Mouse (Mus musculus) cerebellum, adult 8-10 months (tissue): ENCODE results near the gene Gm20388.

ENCODE experiments used
- DNase-seq: peaks from one replicate; pipeline ENCODE4 v3.0.0; 2022

Gene Gm20388

DNA sequence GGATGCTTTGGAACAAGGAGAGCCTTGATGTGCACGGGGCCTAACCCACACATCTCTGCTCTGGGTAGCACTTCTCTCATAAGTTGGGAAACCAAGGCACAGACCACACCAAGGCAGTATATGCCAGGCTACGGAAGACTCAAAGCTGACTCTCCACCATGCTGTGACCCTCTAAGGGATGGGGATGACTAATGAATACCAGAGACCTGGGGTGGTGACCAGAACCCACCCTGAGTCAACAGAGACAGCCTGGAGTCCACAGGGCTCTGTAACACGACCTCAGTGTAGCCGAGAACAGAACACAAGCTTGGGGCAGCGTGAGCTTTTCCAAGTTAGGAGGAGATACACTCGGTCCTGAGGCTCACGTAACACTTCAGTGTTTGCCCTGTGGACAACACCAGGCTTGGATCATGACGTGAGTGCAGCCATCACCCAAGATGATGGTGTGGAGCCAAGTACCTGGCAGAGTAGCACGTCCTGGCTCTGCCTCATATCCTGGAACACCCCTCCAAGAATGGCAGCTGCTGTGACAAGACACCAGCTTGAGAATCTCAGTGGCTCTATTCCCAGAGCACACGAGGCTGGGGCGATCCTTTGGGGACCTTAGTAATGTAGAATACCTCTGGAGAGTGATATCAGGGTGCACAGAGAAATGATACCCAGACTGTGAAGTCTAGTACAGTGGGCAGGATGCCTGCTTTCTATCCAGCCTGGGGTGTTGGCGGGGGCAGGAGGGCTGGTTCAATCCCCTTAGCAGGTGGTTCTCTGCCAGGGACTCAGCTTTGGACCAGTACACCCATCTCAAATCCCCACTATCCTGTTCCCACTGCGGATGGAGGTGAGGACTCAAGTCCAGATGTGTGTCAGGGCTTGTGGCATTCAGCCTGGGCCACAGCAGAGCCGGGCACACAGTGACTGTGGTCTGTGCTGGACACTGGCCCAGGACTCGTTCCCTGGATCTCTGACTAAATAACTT lies 1979.5 kb downstream of the Gm20388 start:
- peak; percentile 32 for DNase-seq

GRCm38 (mm10) chr8:121892875-121893274 lies 1982.2 kb downstream of the Gm20388 start:
- DNase-seq, result peak; percentile 16

- DNase-seq, result no peak
These were observed 1985.3 kb downstream of the Gm20388 start for GRCm38 (mm10) chr8:121895910-121896309.

- no peak for DNase-seq
These were observed 1986.0 kb downstream of the Gm20388 start for GRCm38 (mm10) chr8:121896476-121897145.

DNA sequence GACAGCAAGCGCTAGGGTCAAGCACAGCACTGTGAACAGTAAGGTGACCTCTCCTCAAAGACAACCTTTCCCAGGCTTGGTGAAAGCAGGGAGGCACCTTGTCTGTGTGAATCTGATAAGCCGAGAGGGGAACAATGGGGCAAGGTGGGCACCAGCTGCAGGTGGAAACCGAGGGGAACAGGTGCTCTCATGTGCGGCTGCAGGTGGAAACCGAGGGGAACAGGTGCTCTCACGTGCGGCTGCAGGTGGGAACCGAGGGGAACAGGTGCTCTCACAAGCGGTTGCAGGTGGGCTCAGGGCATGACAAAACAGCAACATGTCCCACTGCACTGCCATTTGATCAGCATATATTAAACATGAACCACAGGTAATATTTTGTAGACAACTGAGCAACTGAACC lies 1986.6 kb downstream of the Gm20388 start:
- DNase-seq, result no peak

DNA sequence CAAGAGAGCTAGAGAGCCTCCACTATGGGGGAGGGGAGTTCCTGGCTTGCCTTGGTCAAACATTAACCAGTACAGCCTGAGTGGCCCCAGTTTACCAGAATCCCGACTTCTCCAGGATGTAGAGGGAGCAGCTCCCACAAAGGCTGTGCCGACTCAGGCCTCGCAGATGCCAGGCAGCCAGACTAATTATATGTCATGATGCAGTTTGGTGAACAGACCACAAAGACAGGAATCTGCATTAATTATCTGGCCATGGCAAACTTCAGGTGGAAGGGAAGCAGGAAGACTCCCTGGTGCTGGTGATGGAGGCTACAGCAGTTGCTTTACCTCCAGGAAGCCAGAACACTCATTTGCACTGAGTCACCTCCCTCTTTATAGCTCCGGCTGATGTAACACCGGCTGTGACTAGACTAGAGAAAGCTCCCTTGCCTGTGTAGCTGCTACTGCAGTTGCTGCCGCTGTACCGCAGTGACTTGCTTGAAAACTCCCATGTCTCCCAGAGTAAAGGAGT lies 1987.3 kb downstream of the Gm20388 start:
- DNase-seq, result peak; percentile 38

DNA sequence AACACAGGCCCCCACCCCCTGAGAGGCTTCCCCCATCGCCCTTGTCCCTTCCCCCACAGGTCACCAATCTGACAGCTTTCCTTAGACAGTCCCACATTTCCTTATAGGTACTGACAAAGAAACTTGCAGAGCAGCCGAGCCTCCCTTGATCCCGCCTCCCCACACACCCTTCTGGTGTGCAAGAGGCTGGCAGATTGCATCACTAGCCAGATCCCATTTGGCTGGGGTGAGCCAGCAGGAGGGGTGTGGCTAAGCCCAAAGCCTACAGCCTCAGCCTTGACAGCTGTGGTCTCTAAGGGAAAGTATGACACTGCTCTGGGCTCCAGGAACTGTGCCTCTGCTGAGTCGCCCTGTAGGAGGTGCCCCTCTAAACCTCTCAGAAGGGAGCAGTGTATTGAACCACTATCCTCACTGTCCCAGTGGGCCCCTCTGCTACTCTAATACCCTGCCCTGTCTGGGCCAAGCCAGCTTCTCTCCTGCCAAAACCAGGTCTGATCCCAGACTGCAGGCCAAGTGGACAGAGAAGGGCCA lies 1987.8 kb downstream of the Gm20388 start:
- DNase-seq, result peak; percentile 59

GRCm38 (mm10) chr8:121899180-121900044 lies 1988.8 kb downstream of the Gm20388 start:
- peak; percentile 26 for DNase-seq

DNA sequence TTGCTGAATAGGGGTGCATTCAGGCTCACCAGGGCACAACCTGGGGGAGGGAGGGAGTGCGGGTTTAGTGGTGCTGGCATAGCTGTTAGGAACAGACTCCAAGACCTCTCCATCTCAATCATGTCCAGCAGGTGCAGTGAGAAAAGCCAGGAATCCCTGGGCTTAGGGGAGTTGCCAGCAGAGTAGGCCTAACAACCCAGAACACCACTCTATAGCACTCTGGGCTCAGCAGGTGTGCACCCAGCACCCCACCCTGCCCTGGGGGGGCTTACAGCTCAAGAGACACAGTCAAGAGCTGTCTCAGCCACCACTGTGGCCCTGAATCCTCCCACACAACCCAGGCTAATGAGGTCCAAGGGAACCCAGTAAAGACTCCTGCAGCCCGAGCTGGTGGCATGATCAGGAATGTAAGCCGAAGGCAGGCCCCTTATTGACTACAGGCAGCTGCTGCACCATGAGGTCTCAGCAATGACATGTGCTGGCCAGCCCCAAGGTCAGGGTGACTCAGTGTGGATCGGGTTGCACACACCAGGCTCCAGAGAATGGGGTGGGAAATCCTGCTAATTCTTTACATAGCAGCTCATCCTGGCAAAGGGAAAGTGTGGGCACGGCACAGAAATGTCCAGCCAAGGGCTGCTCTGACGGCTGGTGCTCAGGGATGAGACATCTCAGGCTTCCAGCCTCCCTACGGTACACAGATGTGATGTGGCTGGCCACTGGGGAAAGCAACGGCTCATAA lies 1991.0 kb downstream of the Gm20388 start:
- peak; percentile 28 for DNase-seq

DNA sequence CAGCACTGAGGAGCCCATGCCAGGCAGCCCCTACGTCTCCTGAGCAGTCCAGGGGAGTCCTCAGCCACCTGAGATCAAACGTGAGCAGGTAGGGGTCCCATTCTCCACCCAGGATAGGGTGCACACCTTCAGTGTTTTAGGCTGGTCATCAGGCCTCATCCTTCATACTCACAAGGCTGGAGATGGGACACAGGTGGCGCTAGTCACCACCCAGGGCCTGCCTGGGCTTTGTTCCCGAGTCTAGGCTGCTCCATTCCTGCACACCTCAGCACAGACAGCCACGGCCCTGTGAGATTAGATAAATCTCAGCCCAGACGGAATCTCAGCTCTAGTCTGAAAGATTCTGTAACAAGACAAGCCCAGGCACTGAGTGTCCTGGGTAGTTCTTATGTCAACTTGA lies 1993.3 kb downstream of the Gm20388 start:
- DNase-seq, result peak; percentile 69

DNA sequence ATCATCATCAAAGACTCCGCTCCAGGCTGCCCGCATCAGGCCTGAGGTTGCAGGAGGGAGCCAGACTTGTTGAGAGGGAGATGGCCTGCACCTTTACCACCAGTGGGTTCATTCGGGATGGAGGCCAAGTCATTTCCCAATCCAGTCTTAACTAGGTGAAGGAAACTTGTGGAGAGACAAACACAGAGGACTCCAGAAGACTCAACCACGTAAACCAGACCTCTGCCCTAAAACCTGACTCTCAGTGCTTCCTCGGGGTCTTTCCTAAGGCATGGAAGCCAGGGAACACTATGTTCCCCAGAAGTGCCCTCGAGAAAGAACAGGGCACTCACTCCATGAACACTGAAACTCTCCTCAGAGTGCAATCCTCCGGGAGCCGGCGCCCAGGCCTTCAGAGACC lies 1994.4 kb downstream of the Gm20388 start:
- DNase-seq, result peak; percentile 25

- peak; percentile 23 for DNase-seq
These were observed 1994.8 kb downstream of the Gm20388 start for GRCm38 (mm10) chr8:121905420-121905819.

- DNase-seq, result peak; percentile 17
These were observed 1995.2 kb downstream of the Gm20388 start for GRCm38 (mm10) chr8:121905864-121906263.

- DNase-seq, result peak; percentile 42
These were observed 1996.2 kb downstream of the Gm20388 start for GRCm38 (mm10) chr8:121906542-121907512.

- DNase-seq, result peak; percentile 96
These were observed 1997.1 kb downstream of the Gm20388 start, which contains the start of gene Slc7a5 for GRCm38 (mm10) chr8:121907587-121908248. TSS of gene Slc7a5 (minus strand) at chr8:121907694.

DNA sequence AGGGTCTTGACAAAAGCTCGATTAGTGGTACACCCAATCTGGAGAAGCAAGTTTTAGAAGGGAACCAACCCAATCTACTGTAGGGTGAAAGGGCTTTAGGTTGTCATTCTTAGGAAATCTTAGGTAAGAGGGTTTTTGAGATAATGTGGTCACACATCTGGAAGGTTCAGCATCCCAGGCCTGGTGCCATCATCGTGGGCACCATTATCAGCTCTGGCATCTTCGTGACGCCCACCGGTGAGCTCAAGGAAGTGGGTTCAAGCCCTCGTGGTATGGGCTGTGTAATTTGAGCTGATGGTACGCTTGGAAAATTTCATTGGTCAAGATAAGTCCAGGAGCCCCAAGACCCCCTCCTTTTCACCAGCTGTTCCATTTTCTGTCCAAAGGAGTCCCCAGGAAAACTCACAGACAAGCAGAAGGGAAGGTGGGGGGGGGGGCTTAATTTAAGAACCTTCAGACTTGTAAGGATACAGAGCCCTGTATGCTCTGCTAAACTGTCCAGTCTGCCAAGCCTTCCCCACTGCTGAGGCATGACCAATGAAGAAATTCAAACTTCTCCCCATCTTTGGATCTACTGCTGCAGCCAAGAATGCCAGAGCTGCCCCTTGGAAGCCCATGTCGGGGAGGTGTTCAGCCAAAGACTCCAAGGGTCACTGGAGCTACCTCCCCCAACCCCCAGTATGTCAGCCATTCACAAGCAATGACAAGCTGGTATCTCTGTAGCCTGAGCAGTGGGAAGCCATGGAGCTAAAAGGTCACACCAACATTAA lies 1997.9 kb downstream of the Gm20388 start:
- peak; percentile 30 for DNase-seq

GRCm38 (mm10) chr8:121909148-121909541 lies 1998.5 kb downstream of the Gm20388 start:
- peak; percentile 23 for DNase-seq

DNA sequence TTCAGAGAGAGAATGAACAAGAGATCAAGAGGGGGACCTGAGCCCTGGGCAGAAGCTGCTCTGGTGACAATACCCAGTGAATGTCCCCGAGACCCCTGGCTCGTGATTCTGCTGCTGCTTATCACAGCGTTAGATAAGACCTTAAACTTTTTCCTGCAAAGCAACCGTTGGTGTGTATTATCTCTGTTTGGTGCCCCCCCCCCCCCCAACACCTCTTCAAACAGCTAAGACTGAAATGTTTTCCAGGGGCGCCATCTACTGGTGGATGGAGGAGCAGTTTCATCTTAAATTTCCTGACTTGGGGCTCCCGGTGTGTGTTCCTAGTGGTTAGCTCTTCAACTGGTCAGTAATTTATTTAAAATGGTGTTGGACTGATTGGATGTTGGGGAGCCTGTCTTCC lies 1999.0 kb downstream of the Gm20388 start:
- peak; percentile 85 for DNase-seq

DNA sequence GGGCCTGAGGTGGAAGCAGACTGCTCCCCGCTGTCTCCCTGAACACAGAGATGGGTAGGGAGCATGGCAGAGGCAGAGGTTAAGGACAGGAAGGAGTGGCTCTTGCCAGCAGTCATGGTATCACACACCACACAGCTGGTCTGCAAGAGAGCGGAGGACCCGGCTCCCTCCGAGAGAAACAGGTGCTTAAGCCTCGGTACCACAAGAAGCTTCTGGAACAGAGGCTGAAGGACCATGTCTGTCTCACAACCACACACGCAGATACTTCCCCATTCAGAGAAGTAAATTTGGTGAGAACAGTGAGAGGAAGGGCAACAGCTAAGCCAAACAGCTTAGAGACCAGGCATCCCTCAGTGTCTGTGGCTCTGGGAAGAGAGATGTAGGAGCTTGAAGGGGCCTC lies 2000.8 kb downstream of the Gm20388 start:
- DNase-seq, result no peak
